Mouse (Mus musculus): ENCODE results near the gene Mroh8. TPM values are rescaled to one million over a fixed set of nuclear protein-coding genes. Genes with fewer than 3 reads are reported as not detected.

Mroh8 gene
- total RNA-seq (2017): not detected in 2 replicates

DNA sequence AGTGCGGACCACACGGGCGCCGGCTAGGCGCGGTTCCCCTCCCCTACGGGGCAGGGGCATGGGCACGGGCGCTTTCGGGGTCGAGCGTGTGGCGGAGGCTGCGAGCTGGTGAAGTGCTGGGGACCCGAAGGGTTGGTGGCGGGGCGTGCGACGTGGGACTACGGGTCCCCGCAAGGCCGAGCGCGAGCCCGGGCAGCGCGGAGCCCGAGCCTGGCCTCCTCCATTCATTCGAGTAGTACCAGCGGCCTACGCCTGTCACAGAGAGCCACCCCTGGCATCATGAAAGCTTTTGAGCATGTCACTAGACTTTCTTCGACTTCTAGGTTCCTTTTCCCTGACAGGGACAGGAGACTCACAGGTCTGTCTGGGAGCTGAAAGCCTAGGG, at the start of gene Mroh8:
TSS of gene Mroh8 (minus strand) at position 134 of the 385 bp plus-strand sequence.
- ATAC-seq (ENCODE audit: extremely low read depth, insufficient number of reproducible peaks, low FRiP score, poor library complexity, severe bottlenecking): no peak

DNA sequence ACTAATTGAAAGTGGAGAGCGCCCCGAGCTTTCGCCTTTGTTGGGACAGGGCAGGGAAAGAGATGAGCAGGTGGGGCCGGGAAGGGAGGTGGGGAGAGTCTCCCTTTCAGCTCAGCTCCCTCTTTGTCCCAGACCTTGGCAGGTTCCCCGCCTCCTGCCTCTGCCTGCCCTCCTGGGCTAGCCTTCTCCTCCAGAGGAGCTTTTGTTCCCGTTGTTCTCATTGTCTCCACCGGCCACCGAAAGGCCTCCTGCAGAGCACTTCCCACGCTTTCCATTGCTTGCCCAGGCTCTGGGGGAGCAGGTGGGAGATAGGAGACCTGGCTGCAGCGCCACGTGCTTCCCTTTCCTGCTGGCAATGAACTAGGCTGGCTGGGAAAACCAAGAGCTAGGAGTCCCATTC, 49.2 kb upstream of the Mroh8 start:
- ATAC-seq (ENCODE audit: extremely low read depth, insufficient number of reproducible peaks, low FRiP score, poor library complexity, severe bottlenecking): no peak

- no peak for ATAC-seq (ENCODE audit: extremely low read depth, insufficient number of reproducible peaks, low FRiP score, poor library complexity, severe bottlenecking)
Observed at GRCm38 (mm10) chr2:157328106-157328505, 48.8 kb upstream of the Mroh8 start.

DNA sequence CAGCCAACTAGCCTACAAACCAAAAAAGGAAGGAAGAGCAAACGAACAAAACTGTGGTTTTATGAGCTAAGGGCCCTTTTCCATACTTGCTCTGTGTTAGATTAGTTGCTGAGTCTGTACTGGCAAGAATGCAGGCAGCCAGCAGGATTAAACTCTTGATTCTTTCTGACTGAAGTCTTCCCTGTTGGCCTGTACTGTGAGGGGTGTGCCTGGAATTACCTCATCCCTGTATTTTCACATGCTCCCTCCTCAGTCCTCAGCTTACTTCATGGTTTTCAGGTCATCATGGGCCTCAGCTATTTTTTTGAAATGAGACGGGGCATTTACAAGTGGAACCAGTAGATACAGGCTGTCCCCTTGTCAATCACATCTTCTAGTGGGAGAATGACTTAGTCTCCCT, 45.9 kb upstream of the Mroh8 start:
- ATAC-seq (ENCODE audit: extremely low read depth, insufficient number of reproducible peaks, low FRiP score, poor library complexity, severe bottlenecking): no peak

DNA sequence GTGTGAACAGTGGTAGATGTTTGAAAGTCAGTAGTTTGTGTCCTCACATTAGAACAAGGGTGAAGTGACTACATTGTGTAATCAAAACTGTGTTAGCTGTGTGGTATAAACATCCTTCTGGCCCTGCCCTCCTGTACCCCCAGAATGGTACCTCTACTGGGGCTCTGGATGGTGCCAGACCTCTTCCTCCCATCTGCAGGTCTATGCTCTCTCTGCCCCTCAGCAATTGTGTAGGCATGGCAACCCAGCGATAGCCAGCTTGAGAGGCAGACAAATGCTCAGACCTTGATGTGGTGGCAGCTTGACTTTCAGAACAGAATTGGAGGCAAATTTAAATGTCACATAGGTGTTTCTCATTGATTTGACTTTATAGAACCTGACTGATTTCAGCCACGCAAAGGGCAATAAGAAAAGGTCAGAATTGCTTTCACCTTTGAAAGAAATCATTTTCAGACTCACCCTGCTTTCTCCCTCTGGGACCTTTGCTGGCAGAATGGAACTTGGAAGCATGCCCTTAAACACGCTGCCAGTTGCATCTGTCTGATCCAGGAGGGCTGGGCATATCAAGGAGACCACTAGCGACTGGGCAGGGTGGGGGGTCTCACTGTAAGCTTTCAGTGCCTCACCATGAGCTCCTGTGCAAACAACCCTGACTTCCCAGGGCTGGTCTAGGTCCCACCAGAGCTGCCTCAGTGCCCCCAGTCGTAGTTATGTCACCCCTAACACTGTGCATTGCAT, 42.8 kb upstream of the Mroh8 start:
- no peak for ATAC-seq (ENCODE audit: extremely low read depth, insufficient number of reproducible peaks, low FRiP score, poor library complexity, severe bottlenecking)

GRCm38 (mm10) chr2:157320886-157321285, 41.5 kb upstream of the Mroh8 start:
- no peak for ATAC-seq (ENCODE audit: extremely low read depth, insufficient number of reproducible peaks, low FRiP score, poor library complexity, severe bottlenecking)

GRCm38 (mm10) chr2:157320135-157320534, 40.8 kb upstream of the Mroh8 start:
- no peak for ATAC-seq (ENCODE audit: extremely low read depth, insufficient number of reproducible peaks, low FRiP score, poor library complexity, severe bottlenecking)

DNA sequence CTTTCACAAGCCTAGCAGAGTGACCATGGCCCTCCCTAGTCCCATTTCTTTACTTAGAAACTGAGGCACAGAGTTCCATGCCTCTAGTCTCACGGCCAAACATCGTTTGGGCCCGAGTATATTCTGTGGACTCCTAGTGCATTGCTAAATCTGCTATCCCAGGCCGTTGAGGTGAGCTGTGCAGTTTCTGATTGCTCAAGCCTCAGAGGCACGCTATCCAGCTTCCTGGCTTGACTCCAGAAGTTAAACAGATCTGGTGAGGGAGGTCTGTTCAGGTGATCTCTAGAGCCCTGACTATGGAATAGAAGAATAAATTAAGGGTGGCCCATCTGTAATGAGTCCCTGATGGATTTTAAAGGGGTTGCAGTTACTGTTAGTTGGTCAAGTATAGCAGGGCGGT, 37.9 kb upstream of the Mroh8 start:
- no peak for ATAC-seq (ENCODE audit: extremely low read depth, insufficient number of reproducible peaks, low FRiP score, poor library complexity, severe bottlenecking)

DNA sequence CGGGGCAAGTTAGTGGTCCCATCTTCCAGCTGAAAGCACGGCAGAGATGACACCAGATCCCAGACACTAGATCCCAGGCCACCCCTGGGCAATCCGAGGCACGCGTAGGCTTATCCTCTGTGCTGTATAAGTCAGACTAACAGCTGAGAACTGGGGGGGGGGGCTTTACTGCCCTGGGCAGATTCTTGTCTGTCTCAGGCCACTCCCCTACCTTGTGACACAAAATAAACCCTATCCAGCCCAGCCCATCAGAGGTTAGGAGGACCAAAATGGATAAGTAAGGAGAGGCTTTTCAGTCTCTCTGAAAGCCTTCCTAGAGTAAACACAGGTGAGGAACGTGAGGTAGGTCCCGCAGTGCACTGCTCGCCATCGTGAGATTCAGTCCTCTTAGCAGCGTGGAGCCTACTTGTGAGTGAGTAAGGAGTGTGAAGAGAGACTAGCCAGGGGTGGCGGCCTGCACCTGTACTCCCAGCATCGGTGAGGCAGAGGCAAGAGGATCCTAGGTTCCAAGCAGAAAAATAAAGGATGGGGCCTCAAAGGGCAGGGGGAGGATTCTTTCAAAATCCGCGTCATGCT, 37.1 kb upstream of the Mroh8 start:
- no peak for ATAC-seq (ENCODE audit: extremely low read depth, insufficient number of reproducible peaks, low FRiP score, poor library complexity, severe bottlenecking)

DNA sequence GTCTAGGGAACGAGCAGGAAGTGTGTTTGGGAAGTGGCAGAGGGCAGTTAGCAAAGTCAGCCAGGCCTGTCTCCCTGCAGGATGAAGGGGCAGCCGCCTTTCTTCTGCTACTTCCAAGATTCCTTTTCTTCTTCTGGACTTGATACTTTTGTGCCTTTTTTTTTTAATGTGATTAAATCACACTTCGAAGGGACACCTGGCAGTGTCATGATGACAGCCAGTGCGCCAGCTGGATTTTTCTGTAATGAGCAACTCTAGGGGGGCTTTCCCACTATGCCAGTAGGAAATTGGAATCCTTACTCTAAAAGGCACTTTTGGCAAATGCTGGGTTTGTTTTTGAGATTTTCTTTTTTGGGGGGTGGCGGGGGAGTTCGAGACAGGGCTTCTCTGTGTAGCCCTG, 36.1 kb upstream of the Mroh8 start:
- ATAC-seq (ENCODE audit: extremely low read depth, insufficient number of reproducible peaks, low FRiP score, poor library complexity, severe bottlenecking): no peak

DNA sequence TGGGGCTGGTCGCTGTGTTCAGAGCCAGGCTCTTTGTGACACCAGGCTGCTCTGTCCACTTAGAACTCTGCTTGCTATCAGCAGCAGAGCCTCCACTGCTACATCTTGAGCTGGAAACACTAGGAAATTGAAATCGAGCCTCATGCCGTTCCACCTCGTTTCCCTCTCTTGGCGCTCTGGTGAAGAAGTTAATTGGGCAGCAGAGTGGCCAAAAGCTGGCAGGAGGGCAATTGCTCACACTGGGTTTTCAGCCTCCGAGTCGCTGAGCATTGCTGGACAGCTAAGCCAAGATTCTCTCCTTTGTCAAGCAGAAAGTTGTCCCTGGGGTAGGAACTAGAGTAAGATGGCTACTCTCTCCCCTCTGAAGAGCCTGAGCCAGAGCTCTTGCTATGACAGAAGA, 35.0 kb upstream of the Mroh8 start:
- ATAC-seq (ENCODE audit: extremely low read depth, insufficient number of reproducible peaks, low FRiP score, poor library complexity, severe bottlenecking): no peak

- no peak for ATAC-seq (ENCODE audit: extremely low read depth, insufficient number of reproducible peaks, low FRiP score, poor library complexity, severe bottlenecking)
Observed at GRCm38 (mm10) chr2:157313718-157314117, 34.4 kb upstream of the Mroh8 start.

GRCm38 (mm10) chr2:157310963-157311637, 31.8 kb upstream of the Mroh8 start:
- ATAC-seq (ENCODE audit: extremely low read depth, insufficient number of reproducible peaks, low FRiP score, poor library complexity, severe bottlenecking): no peak

DNA sequence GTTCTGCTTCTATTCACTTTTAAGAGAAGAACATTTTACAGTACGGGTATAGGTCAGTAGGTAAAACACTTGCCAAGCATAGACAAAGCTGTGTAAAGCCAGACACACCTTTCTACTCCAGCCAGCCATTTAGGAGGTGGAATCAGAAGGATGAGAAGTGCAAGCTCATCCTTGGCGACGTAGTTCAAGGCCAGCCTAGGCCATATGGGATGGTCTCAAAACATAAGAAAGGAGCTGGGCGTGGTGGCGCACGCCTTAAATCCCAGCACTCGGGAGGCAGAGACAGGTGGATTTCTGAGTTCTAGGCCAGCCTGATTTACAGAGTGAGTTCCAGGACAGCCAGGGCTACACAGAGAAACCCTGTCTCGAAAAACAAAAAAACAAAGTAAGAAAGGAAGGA, 30.3 kb upstream of the Mroh8 start:
- ATAC-seq (ENCODE audit: extremely low read depth, insufficient number of reproducible peaks, low FRiP score, poor library complexity, severe bottlenecking): no peak

GRCm38 (mm10) chr2:157308273-157308917, 29.0 kb upstream of the Mroh8 start:
- ATAC-seq (ENCODE audit: extremely low read depth, insufficient number of reproducible peaks, low FRiP score, poor library complexity, severe bottlenecking): no peak

GRCm38 (mm10) chr2:157307715-157308265, 28.4 kb upstream of the Mroh8 start:
- ATAC-seq (ENCODE audit: extremely low read depth, insufficient number of reproducible peaks, low FRiP score, poor library complexity, severe bottlenecking): no peak

DNA sequence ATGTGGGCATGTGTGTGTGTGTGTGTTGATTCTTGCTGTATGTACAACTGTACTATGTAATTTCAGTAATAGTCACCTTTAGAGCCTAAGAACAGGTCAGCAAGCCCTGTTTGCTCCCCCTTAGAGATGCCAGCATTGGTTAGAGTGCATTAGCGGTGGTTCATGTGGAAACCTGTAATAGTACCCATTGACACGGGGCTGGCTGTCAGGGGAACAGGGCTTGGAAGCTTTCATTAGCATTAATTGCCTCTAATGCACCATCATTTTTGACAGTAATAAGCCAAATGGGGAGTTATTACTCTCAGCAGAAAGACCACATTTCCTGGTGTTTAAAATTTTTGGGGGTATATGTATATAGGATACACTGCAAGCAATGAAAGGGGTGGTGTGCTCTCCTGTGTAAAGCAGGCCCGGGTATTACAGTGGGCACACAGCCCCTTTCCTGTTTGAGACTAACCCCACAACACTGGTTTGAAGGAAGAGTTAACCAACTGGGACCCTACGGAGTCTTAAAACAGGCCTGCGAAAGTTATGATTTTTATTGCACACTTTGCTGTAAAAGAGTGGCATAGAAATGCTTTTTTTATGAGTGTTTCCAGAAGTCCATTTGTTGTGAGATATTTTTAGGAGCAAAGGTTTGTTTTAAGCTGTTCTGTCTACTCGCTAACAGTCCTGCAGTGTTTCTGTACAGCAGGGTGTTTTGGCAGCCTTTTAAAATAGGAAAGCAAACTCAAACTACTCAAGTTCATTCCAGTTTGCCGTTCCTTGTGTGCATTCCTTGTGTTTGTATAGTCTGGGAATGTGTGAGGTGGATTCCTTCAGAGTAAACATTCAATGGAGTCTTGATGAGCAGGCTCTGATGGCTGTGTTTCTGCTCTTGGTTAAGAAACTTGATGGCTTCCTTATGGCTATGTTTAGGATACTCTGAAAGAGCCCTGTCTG, 27.0 kb upstream of the Mroh8 start:
- ATAC-seq (ENCODE audit: extremely low read depth, insufficient number of reproducible peaks, low FRiP score, poor library complexity, severe bottlenecking): no peak

GRCm38 (mm10) chr2:157303096-157303495, 23.7 kb upstream of the Mroh8 start:
- ATAC-seq (ENCODE audit: extremely low read depth, insufficient number of reproducible peaks, low FRiP score, poor library complexity, severe bottlenecking): no peak

DNA sequence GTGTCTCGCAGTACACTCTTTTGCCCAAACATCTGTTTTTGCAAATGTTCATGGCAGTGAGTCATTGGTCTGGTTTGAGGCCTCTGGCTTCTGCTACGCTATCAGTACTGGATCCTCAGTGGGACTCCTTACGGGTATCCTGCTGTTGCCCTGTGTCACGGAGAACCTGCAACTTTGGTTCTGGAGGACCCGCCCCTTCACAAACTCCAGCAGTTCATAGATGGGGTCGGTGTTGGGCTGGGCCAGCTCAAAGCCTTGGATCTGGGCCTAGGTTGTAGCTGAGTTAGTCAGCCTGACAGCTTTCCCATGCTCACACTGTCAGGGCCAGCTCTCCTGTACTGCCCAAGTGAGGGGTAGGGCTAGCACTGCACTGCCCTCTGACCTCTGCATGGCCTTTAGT, 20.7 kb upstream of the Mroh8 start:
- no peak for ATAC-seq (ENCODE audit: extremely low read depth, insufficient number of reproducible peaks, low FRiP score, poor library complexity, severe bottlenecking)

Measured in neutrophil, adult 5-6 weeks (primary cell).